Mouse (Mus musculus) G1E (cell line): ENCODE data around the gene Aatf.

Experiments used
- CTCF ChIP-seq: IDR thresholded peaks from 2 replicates; pipeline ENCODE4 v1.5.1; 2012; ENCODE audit warnings: low read depth, low read length, inconsistent platforms, mixed read lengths
- POLR2AphosphoS5 ChIP-seq: IDR thresholded peaks from 2 replicates; pipeline ENCODE4 v1.6.1; 2012; ENCODE audit warnings: low read depth, low read length, inconsistent platforms; ENCODE audit not compliant: insufficient replicate concordance
- TAL1 ChIP-seq: conservative IDR thresholded peaks from 2 replicates; pipeline ENCODE4 v1.6.1; 2012; ENCODE audit warnings: low read depth, low read length, inconsistent platforms, mixed read lengths

- TF ChIP-seq CTCF = no peak
- TF ChIP-seq POLR2AphosphoS5 = no peak
- no peak for TF ChIP-seq TAL1
These were observed 70.6 kb downstream of the Aatf start for GRCm38 (mm10) chr11:84442554-84443331.
